Mouse (Mus musculus): ENCODE results near the gene 4930451I11Rik. TPM values are rescaled to one million over a fixed set of nuclear protein-coding genes. Genes with fewer than 3 reads are reported as not detected.

Gene 4930451I11Rik
- polyA plus RNA-seq, 1 experiment from 2014 or later: not detected

GRCm38 (mm10) chr7:126825403-126825802 is 6.0 kb downstream of the 4930451I11Rik start:
- Histone ChIP-seq H3K36me3 (replicated peaks) (no peaks in the 10 kb centered on the region), H3K4me3 (no peak overlapping the region), H3K27me3 (replicated peaks; ENCODE audit: low read depth, poor library complexity, severe bottlenecking) (peaks cover 56% of the 10 kb centered on the region), H3K4me1 (peaks cover 37% of the 10 kb centered on the region), H3K27ac (replicated peaks) (no peak overlapping the region), H3K9me3 (no peaks in the 10 kb centered on the region)
- WGBS: 23% methylated on average over 8 of the region's 8 CpGs
- peak; percentile 61 for DNase-seq (ENCODE audit: low spot score)

- peak overlapping the region; percentile 48; the same call in 1 of the 2 replicates for H3K27ac ChIP-seq (replicated peaks)
- H3K27me3 ChIP-seq (replicated peaks; ENCODE audit: low read depth, poor library complexity, severe bottlenecking): peaks cover 43% of the 10 kb centered on the region
- no peaks in the 10 kb centered on the region for H3K9me3 ChIP-seq
- DNase-seq (ENCODE audit: low spot score): no peak
- H3K4me1 ChIP-seq: peaks cover 25% of the 10 kb centered on the region
- no peaks in the 10 kb centered on the region for H3K36me3 ChIP-seq (replicated peaks)
- WGBS: 7% methylated on average over 10 of the region's 10 CpGs
- H3K4me3 ChIP-seq: peak overlapping the region; percentile 58
These were observed 7.5 kb downstream of the 4930451I11Rik start for GRCm38 (mm10) chr7:126823940-126824339.

DNA sequence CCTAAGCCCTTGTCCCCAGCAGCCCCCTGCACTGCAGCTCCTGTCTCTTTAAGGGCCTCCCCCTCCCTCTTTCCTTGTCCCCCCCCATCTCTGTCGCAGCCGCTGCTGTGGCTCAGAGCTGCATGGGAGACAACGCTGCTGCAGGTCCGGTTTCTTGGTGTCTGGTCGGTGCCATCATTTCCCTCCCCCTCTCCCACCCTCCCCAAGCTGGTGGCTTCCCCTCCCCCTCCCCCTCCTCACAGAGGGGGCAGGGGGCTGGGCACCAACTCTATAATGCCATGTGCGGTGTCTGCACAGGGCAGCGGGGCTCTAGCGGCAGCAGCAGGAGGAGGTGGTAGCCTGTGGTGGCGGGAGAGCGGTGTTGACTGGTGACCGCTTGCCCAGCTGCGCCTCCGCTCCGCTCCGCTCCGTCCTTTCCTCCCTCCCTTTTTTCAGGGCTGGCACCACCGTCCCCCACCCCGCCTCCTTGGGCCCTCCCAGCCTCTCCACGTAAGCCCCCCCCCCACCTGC is 8.2 kb downstream of the 4930451I11Rik start:
- Histone ChIP-seq H3K27me3 (replicated peaks; ENCODE audit: low read depth, poor library complexity, severe bottlenecking) (peaks cover 41% of the 10 kb centered on the region), H3K36me3 (replicated peaks) (no peaks in the 10 kb centered on the region), H3K9me3 (no peaks in the 10 kb centered on the region), H3K4me1 (peaks cover 25% of the 10 kb centered on the region), H3K27ac (replicated peaks) (peak overlapping the region; percentile 59), H3K4me3 (peak overlapping the region; percentile 58)
- WGBS: under 1% methylated on average over 18 of the region's 19 CpGs
- DNase-seq (ENCODE audit: low spot score): peak; percentile 28

DNA sequence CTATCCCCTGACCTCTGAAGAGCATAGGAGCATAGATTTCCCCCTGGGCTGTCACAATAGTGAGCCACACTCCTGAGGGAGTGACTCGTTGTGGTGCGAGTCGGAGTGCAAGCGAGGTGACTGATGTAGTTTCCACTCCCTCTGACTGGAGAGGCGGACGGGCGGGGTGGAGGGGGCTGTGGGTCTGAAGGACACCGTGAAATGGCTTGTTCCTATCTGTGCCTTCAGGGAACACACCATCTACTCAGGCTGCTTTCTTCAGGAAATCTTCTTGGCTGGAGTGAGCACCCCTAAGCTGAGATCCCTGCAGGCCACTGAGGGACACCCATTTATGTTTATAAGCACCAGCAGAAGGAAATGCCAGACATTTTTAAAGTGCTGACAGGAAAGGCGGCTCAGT is 8.7 kb downstream of the 4930451I11Rik start:
- Histone ChIP-seq H3K27me3 (replicated peaks; ENCODE audit: low read depth, poor library complexity, severe bottlenecking) (peaks cover 41% of the 10 kb centered on the region), H3K4me3 (peak overlapping the region; percentile 58), H3K36me3 (replicated peaks) (no peaks in the 10 kb centered on the region), H3K27ac (replicated peaks) (peak overlapping the region; percentile 59; the same call in 1 of the 2 replicates), H3K4me1 (peaks cover 25% of the 10 kb centered on the region), H3K9me3 (no peaks in the 10 kb centered on the region)
- 8% methylated on average over 9 of the region's 9 CpGs for WGBS
- DNase-seq (ENCODE audit: low spot score): no peak

DNA sequence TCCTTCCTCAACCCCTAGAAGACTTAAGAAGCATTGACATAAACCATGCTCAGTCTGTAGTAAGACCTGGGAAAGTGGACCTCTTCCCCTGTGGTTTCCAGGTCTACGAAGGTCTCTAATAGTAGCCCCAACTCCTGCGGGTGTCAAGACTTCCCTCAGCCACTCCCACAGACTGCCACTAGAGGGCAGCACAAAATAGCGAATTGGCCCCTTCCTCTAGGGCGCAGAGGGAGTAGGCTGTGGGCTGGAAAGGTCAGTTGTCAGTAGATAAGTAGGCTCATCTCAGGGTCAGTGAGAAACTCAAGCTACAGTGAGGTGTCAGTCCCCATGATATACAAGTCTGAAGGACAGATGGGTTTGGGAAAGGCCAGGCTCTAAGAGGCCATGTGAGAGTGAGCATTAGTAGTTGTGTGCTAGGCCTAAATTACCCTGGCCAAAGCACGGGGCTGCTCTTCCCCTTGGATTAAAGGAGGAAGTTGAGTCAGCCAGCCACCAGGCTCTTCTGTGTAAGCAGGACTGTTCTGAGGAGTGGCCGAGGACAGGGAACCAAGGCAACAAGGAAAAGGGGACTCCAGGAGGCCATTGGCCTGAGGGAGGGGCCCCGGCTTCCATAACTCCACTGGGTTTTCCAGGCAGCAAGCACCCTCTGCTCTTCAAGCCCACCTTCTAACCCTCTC is 9.5 kb downstream of the 4930451I11Rik start:
- peak; percentile 83 for DNase-seq (ENCODE audit: low spot score)
- Histone ChIP-seq H3K27ac (replicated peaks) (no peak overlapping the region), H3K27me3 (replicated peaks; ENCODE audit: low read depth, poor library complexity, severe bottlenecking) (peaks cover 36% of the 10 kb centered on the region), H3K9me3 (no peaks in the 10 kb centered on the region), H3K4me3 (0 out of 2 replicates have a peak overlapping the region, but pooled peaks have one; percentile 58), H3K36me3 (replicated peaks) (no peaks in the 10 kb centered on the region), H3K4me1 (peaks cover 25% of the 10 kb centered on the region)
- WGBS: 20% methylated on average over 7 of the region's 7 CpGs

- no peak for DNase-seq (ENCODE audit: low spot score)
- Histone ChIP-seq H3K9me3 (no peaks in the 10 kb centered on the region), H3K4me3 (no peak overlapping the region), H3K36me3 (replicated peaks) (no peaks in the 10 kb centered on the region), H3K27ac (replicated peaks) (no peak overlapping the region), H3K27me3 (replicated peaks; ENCODE audit: low read depth, poor library complexity, severe bottlenecking) (peaks cover 19% of the 10 kb centered on the region), H3K4me1 (peaks cover 23% of the 10 kb centered on the region)
- 31% methylated on average over 1 of the region's 1 CpGs for WGBS
These were observed 12.6 kb downstream of the 4930451I11Rik start for GRCm38 (mm10) chr7:126818818-126819217.

GRCm38 (mm10) chr7:126817595-126817994 is 13.8 kb downstream of the 4930451I11Rik start:
- 86% methylated on average over 7 of the region's 7 CpGs for WGBS
- Histone ChIP-seq H3K9me3 (no peaks in the 10 kb centered on the region), H3K4me1 (peaks cover 15% of the 10 kb centered on the region), H3K4me3 (no peak overlapping the region), H3K27me3 (replicated peaks; ENCODE audit: low read depth, poor library complexity, severe bottlenecking) (peaks cover 12% of the 10 kb centered on the region), H3K36me3 (replicated peaks) (no peaks in the 10 kb centered on the region), H3K27ac (replicated peaks) (no peak overlapping the region)
- DNase-seq (ENCODE audit: low spot score): no peak

GRCm38 (mm10) chr7:126816494-126816893 is 14.9 kb downstream of the 4930451I11Rik start:
- Histone ChIP-seq H3K9me3 (no peaks in the 10 kb centered on the region), H3K36me3 (replicated peaks) (no peaks in the 10 kb centered on the region), H3K4me3 (no peak overlapping the region), H3K27me3 (replicated peaks; ENCODE audit: low read depth, poor library complexity, severe bottlenecking) (0 out of 2 replicates have a peak, but pooled peaks cover 5% of the 10 kb centered on the region), H3K4me1 (peaks cover 7% of the 10 kb centered on the region; the same call in 1 of the 2 replicates), H3K27ac (replicated peaks) (no peak overlapping the region)
- DNase-seq (ENCODE audit: low spot score): no peak
- 93% methylated on average over 8 of the region's 8 CpGs for WGBS

GRCm38 (mm10) chr7:126815726-126816222 is 15.7 kb downstream of the 4930451I11Rik start:
- H3K4me3 ChIP-seq: no peak overlapping the region
- 74% methylated on average over 8 of the region's 8 CpGs for WGBS
- H3K4me1 ChIP-seq: peaks cover 7% of the 10 kb centered on the region; the same call in 1 of the 2 replicates
- no peak for DNase-seq (ENCODE audit: low spot score)
- no peaks in the 10 kb centered on the region for H3K9me3 ChIP-seq
- no peaks in the 10 kb centered on the region for H3K36me3 ChIP-seq (replicated peaks)
- H3K27ac ChIP-seq (replicated peaks): no peak overlapping the region
- 0 out of 2 replicates have a peak, but pooled peaks cover 5% of the 10 kb centered on the region for H3K27me3 ChIP-seq (replicated peaks; ENCODE audit: low read depth, poor library complexity, severe bottlenecking)

DNA sequence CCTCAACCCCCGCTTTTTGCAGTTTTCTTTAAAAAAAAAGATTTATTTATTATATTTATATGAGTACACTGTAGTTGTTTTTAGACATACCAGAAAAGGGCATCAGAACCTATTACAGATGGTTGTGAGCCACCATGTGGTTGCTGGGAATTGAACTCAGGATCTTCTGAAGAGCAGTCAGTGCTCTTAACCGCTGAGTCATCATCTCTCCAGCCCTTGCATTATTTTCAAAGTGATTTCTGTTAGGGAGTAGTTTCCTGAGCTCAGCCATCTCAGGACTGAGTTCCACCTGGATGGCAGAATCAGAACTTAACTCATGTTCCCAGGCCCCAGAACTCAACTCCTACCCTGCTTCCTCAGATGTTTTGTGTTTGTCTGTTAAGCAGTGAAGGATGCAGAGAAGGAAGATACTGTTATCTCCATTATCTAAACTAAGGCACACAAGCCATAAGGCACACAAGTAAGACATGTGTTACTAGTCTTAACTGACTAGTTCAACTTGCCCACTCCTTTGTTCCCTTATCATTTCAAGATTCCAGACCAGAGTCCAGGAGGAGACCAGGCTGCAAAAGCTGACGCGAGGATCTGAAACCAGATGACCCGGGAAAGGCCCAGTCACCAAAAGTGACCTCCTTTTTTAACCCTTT is 21.6 kb downstream of the 4930451I11Rik start:
- Histone ChIP-seq H3K27me3 (replicated peaks; ENCODE audit: low read depth, poor library complexity, severe bottlenecking) (0 out of 2 replicates have a peak, but pooled peaks cover 5% of the 10 kb centered on the region), H3K36me3 (replicated peaks) (peaks cover 27% of the 10 kb centered on the region), H3K4me3 (peak overlapping the region; percentile 83), H3K27ac (replicated peaks) (peak overlapping the region; percentile 91), H3K4me1 (peaks cover 34% of the 10 kb centered on the region), H3K9me3 (no peaks in the 10 kb centered on the region)
- no peak for DNase-seq (ENCODE audit: low spot score)
- WGBS: 64% methylated on average over 5 of the region's 5 CpGs

DNA sequence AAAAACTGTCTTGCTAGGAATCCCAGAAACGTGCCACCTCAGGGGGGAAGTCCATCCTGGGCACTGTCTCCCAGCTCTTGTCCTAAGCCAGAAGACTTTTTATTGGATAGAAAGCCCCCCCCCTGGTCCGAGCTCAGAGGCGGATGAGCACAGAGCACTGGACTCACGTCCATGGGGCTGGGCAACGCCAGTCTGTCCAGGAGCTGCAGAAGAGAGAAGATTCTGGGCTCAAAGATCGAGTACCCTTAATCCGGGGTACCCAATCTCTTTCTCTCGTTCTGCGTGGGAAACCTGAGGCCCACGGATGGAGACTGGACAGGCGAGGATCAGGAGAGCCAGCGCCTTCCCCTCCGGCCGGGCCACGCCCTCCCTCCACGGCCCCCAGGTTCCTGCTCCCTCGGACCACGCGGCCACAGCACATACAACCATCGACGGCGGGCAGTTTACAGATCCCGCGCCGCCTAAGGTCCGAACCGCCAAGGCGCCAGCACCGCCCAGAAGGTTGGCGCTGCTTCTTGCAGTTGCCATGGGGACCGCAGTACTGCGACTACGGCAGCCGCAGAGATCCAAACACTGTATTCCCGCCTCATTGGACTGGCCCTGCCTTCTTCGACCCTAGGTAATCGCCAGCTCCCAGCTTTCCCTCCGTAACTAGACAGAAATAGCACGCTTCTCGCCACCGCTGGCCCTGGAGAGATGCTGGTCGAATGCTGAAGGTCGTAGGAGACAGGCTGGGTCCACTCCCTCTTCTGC is 22.6 kb downstream of the 4930451I11Rik start:
- Histone ChIP-seq H3K27ac (replicated peaks) (peak overlapping the region; percentile 91), H3K27me3 (replicated peaks; ENCODE audit: low read depth, poor library complexity, severe bottlenecking) (0 out of 2 replicates have a peak, but pooled peaks cover 5% of the 10 kb centered on the region), H3K36me3 (replicated peaks) (peaks cover 37% of the 10 kb centered on the region), H3K4me1 (peaks cover 31% of the 10 kb centered on the region), H3K4me3 (peak overlapping the region; percentile 83), H3K9me3 (no peaks in the 10 kb centered on the region)
- WGBS: under 1% methylated on average over 43 of the region's 43 CpGs
- DNase-seq (ENCODE audit: low spot score): peak; percentile 91

DNA sequence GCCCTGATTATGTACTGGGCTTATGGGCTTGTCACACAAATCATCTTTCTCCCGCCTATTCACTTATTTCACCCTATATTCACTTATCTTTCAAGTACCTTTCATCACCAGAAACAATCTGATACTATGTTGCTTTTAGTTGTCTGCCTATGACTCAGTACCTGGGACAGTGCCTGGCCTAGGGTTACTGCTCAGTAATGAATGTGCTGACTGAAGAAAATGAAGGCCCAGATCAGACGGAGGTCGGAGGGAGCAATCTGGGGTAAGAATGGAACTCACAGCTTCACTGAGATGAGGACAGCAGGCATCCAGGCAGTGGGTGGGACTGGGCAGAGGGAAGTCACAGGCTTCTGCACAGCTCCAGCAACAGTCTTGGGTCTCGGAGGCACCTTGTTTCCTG is 24.0 kb downstream of the 4930451I11Rik start:
- DNase-seq (ENCODE audit: low spot score): no peak
- no peaks in the 10 kb centered on the region for H3K27me3 ChIP-seq (replicated peaks; ENCODE audit: low read depth, poor library complexity, severe bottlenecking)
- H3K9me3 ChIP-seq: no peaks in the 10 kb centered on the region
- WGBS: 73% methylated on average over 4 of the region's 4 CpGs
- peaks cover 27% of the 10 kb centered on the region for H3K4me1 ChIP-seq
- H3K36me3 ChIP-seq (replicated peaks): peaks cover 52% of the 10 kb centered on the region
- H3K27ac ChIP-seq (replicated peaks): peak overlapping the region; percentile 91
- H3K4me3 ChIP-seq: peak overlapping the region; percentile 83
